Mouse (Mus musculus) midbrain, postnatal 0 days (tissue): ENCODE data around the gene Tm4sf20. TPM values are rescaled to one million over a fixed set of nuclear protein-coding genes. Genes with fewer than 3 reads are reported as not detected.
A peak's percentile ranks its signal among the peaks of the same experiment; 100 is the strongest.

Source experiments
- ATAC-seq: fragments of 200-750 bp; cut with Nextera tagmentation; 2 replicates; pipeline ENCODE4 v1.8.0; 2017; ENCODE audit warnings: moderate number of reproducible peaks, mild to moderate bottlenecking, moderate TSS enrichment, moderate library complexity; ENCODE audit not compliant: low FRiP score
- DNase-seq: peaks from one replicate; pipeline ENCODE4 v3.0.0-alpha.2; 2015; ENCODE audit warnings: low spot score
- H3K27ac ChIP-seq: fragments of 300-500 bp; sonication (generic); 2 replicates; pipeline ENCODE4 v1.5.1; 2014; ENCODE audit warnings: low read depth, mild to moderate bottlenecking, low read length, mixed read lengths
- H3K27me3 ChIP-seq: fragments of 300-500 bp; sonication (generic); 2 replicates; pipeline ENCODE4 v1.6.1; 2014; ENCODE audit warnings: low read length, control low read depth, mixed read lengths; ENCODE audit not compliant: insufficient read depth
- H3K36me3 ChIP-seq: fragments of 300-500 bp; sonication (generic); 2 replicates; pipeline ENCODE4 v1.6.1; 2014; ENCODE audit warnings: low read length, control low read depth, mixed read lengths; ENCODE audit not compliant: insufficient read depth
- H3K4me1 ChIP-seq: fragments of 300-500 bp; sonication (generic); 2 replicates; pipeline ENCODE4 v1.6.1; 2014; ENCODE audit warnings: mild to moderate bottlenecking, control low read depth, antibody characterized with exemption, low read length, mixed read lengths; ENCODE audit not compliant: insufficient read depth
- H3K4me2 ChIP-seq: fragments of 300-500 bp; sonication (generic); 2 replicates; pipeline ENCODE4 v1.6.1; 2014; ENCODE audit warnings: low read depth, mild to moderate bottlenecking, low read length, mixed read lengths; ENCODE audit not compliant: poor library complexity, severe bottlenecking
- H3K4me3 ChIP-seq: fragments of 300-500 bp; sonication (generic); 2 replicates; pipeline ENCODE4 v1.5.1; 2014; ENCODE audit warnings: low read depth, mild to moderate bottlenecking, low read length, moderate library complexity
- H3K9ac ChIP-seq: fragments of 300-500 bp; sonication (generic); replicated peaks from 2 replicates; pipeline ENCODE4 v1.6.1; 2014; ENCODE audit warnings: mild to moderate bottlenecking, low read length, moderate library complexity, mixed read lengths; ENCODE audit not compliant: poor library complexity, severe bottlenecking
- H3K9me3 ChIP-seq: fragments of 300-500 bp; sonication (generic); 2 replicates; pipeline ENCODE4 v1.6.1; 2016; ENCODE audit warnings: low read length, control low read depth
- CTCF ChIP-seq: IDR thresholded peaks from 2 replicates; pipeline ENCODE4 v1.5.1; 2016; ENCODE audit warnings: antibody characterized with exemption, mild to moderate bottlenecking
- WGBS: fragments of 180-500 bp; shearing (Covaris S2); extraction: QIAGEN DNeasy Blood & Tissue Kit; methylation state at CpG from one replicate; pipeline ENCODE4 v1.1.7; 2014; 5-methylcytosine and 5-hydroxymethylcytosine counted together
- polyA plus RNA-seq: library from polyadenylated mRNA; unstranded; fragments of >200 nt; fragmentation: Nextera tagmentation; extraction: Ambion mirVana; gene quantifications from 2 replicates; pipeline ENCODE4 v1.2.1, GENCODE M21; 2015
- total RNA-seq: library from RNA; depleted of rRNA; stranded (reverse); fragments of >200 nt; gene quantifications from 2 replicates; pipeline ENCODE4 v1.2.3, GENCODE M21; 2014

Tm4sf20 gene
- total and polyA plus RNA-seq, 2 experiments from 2014 or later = not detected

DNA sequence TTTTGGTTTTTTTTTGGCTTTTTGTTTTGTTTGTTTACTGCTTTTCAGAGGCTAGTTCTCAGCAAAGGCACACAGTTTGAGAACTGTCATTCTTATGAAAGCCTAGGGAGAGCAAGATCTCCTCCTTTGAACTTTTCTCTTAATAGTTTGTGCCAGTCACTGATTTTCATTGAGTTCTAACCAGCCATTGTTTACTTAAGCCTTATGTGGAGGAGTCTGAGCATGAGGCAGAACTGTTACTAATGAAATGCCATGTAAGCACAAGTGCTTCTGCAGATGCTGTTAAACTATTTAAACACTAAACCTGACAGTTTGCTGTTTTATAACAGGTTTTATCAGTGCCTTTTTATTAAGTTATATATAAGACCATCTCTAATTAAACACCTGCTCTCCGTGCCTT, 30.2 kb downstream of the Tm4sf20 start:
- DNase-seq (no peak), ATAC-seq (no peak)
- Histone ChIP-seq H3K4me1 (no peaks in the 10 kb centered on the region), H3K4me3 (no peak overlapping the region), H3K27me3 (no peaks in the 10 kb centered on the region), H3K9ac (no peak overlapping the region), H3K27ac (no peak overlapping the region), H3K9me3 (no peaks in the 10 kb centered on the region), H3K4me2 (no peak overlapping the region), H3K36me3 (peaks cover 27% of the 10 kb centered on the region; the same call in 1 of the 2 replicates)
- no peak for TF ChIP-seq CTCF
- 94% methylated on average over 1 of the region's 1 CpGs for WGBS

DNA sequence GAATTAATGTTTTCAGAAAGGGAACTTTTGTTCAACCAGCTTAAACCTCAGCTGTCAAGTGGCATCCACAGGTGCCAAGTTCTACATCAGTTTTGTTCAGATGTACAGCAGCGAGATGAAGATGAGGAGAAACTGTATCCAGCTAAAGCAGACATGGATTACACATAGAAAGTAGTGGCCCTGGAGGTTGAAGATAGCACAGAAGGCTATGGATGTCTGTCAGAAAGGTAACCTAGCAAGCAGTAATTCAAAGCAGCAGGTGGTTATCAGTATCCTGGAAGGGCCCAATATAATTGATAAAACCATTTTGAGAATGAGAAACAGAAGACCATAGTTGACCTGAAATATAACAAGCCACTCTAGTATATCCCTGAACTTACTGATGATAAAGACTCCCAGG, 34.9 kb downstream of the Tm4sf20 start:
- Histone ChIP-seq H3K27ac (no peak overlapping the region), H3K4me3 (no peak overlapping the region), H3K9me3 (no peaks in the 10 kb centered on the region), H3K27me3 (no peaks in the 10 kb centered on the region), H3K9ac (no peak overlapping the region), H3K36me3 (peaks cover 52% of the 10 kb centered on the region; the same call in 1 of the 2 replicates), H3K4me1 (no peaks in the 10 kb centered on the region), H3K4me2 (no peak overlapping the region)
- no peak for DNase-seq
- WGBS = 94% methylated on average over 1 of the region's 1 CpGs
- ATAC-seq = no peak
- TF ChIP-seq CTCF = no peak

DNA sequence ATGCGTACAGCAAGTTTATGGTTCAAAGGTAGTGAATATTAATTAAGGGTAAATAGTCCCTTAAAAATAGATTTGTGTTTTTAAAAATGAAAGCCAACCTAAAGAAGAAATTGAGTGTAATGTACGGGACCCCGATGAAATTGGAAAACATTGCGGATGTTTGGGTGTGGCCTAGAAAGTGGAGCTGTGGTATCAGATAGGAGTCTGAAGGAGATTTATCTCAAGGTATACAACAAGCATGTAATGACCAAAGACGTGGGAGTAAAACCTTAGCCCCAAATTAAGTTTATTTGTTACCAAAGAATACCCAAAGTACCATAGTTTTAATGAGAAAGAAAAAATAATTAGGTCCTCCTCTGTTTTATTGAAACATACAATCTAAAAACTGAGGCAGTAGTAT, 41.8 kb downstream of the Tm4sf20 start:
- WGBS = 95% methylated on average over 5 of the region's 5 CpGs
- no peak for ATAC-seq

DNA sequence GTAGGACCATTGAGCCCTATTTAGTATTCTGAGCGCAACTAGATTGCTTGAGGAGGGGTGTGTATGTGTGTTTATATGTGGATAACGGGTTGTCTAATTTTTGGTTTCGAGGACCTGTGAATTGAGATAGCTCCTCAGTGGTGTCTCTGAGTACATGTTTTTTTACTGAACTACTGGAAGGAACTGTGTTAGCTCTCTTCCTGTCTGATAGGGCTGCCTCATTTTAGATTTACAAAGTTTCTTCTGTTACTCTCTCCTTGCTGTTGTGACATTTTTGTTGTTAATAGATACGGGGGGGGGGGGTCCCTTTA, 42.4 kb downstream of the Tm4sf20 start:
- Histone ChIP-seq H3K4me3 (peak overlapping the region; percentile 91), H3K4me2 (peak overlapping the region; percentile 88), H3K36me3 (peaks cover 20% of the 10 kb centered on the region; the same call in 1 of the 2 replicates), H3K27ac (no peak overlapping the region), H3K9ac (peak overlapping the region; percentile 95), H3K9me3 (no peaks in the 10 kb centered on the region), H3K4me1 (no peaks in the 10 kb centered on the region; the same call in 1 of the 2 replicates), H3K27me3 (peaks cover 8% of the 10 kb centered on the region)
- TF ChIP-seq CTCF = no peak
- WGBS = 50% methylated on average over 4 of the region's 4 CpGs
- DNase-seq (no peak), ATAC-seq (no peak)

More for the DNA sequence above, 41.8 kb downstream of the Tm4sf20 start:
- no peak overlapping the region for H3K9ac ChIP-seq
- no peaks in the 10 kb centered on the region; the same call in 1 of the 2 replicates for H3K4me1 ChIP-seq
- H3K9me3 ChIP-seq = no peaks in the 10 kb centered on the region
- H3K4me3 ChIP-seq = no peak overlapping the region
- H3K4me2 ChIP-seq = no peak overlapping the region
- no peak for TF ChIP-seq CTCF
- H3K27ac ChIP-seq = no peak overlapping the region
- H3K27me3 ChIP-seq = peaks cover 8% of the 10 kb centered on the region
- DNase-seq = no peak
- H3K36me3 ChIP-seq = peaks cover 26% of the 10 kb centered on the region; the same call in 1 of the 2 replicates

DNA sequence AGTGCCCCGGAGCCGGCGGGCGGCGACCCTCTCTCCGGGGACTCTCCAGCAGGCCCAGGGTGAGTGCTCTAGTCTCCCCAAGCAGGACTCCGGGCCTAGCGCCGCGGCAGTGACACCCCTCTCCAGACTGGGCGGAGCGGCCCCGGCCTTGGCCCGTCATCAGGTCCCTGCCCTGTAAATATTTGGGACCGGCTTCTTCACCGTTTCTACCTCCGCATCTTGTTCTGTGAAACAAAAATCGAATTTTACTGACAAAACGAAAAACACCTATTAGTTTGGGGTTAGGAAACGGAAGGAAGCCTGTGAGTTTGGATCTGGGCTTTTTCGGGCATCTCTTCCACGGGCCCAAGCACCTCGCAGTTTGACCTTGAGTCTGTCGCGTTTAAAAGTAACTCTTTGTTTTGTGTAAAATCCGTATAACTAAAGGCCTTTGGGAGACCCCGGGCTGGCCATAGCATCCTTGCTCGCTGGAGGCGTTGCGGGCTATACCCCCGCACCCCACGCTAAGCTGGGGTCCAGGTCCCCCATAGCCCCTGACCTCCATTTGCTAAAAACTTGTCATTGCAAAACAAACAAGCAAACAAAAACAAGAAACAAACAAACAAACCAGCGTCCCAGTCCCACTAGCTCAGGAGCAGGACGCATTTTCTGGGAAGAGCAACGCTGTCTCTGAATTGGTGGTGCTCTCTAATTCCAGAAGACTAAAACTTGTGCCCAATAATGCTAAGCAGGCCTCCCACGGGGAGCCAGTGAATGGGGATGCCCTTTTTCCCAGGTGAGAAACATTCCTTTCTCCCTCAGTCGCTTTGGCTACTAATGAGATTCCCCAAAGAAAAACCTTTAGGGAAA, 43.0 kb downstream of the Tm4sf20 start:
- ATAC-seq (peak; percentile 93), DNase-seq (no peak)
- TF ChIP-seq CTCF = no peak
- H3K9ac ChIP-seq = peak overlapping the region; percentile 95
- peak overlapping the region; percentile 88 for H3K4me2 ChIP-seq
- no peaks in the 10 kb centered on the region; the same call in 1 of the 2 replicates for H3K4me1 ChIP-seq
- H3K27ac ChIP-seq = peak overlapping the region; percentile 78
- 1% methylated on average over 37 of the region's 37 CpGs for WGBS
- H3K9me3 ChIP-seq = no peaks in the 10 kb centered on the region
- peaks cover 15% of the 10 kb centered on the region; the same call in 1 of the 2 replicates for H3K36me3 ChIP-seq
- peaks cover 8% of the 10 kb centered on the region for H3K27me3 ChIP-seq
- H3K4me3 ChIP-seq = peak overlapping the region; percentile 91

DNA sequence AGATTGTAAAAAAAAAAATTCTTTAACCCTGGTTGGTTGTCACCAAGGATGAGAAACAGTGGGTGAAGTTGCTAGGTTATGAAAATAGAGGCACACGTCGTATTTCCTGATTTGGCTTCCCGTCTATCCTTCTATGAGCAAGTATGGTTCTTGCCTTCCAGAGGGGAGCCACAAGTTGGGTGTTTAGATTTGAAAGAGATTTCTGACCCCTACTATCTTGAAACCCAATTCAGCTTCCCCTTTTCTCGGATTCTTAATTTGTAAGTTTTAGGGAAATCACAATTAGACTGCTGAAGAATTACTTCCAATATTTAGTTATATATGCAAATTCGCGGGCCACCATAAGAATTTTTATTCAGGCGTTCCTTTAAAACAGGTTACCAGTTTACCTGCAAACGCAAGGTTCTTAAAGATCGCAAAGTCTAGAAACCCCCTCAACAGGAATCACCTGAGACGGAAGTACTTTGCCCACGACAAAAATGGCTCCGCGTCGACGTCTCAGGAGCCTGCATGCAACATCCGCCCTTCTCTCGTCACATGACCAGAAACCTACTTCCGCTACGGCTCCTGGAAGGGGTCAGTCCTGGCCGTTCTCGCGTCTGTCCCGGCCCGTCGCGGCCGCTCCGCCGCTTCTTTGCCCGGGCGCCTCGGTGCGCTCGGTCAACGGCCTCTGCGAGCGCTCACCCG, 43.8 kb downstream of the Tm4sf20 start, which contains the start of gene Mff:
Mff (plus strand) TSS at position 552 of the 687 bp plus-strand sequence.
- ATAC-seq (peak; percentile 99), DNase-seq (peak; percentile 97)
- H3K4me3 ChIP-seq = peak within 1 kb of the TSS; percentile 91
- no peaks in the 10 kb centered on the region for H3K9me3 ChIP-seq
- H3K4me2 ChIP-seq = peak within 1 kb of the TSS; percentile 88
- no peak for TF ChIP-seq CTCF
- peak within 1 kb of the TSS; percentile 95 for H3K9ac ChIP-seq
- H3K27ac ChIP-seq = peak within 1 kb of the TSS; percentile 78
- peaks cover 13% of the 10 kb centered on the region for H3K27me3 ChIP-seq
- 10% methylated on average over 38 of the region's 38 CpGs for WGBS
- H3K36me3 ChIP-seq = peaks cover 7% of the 10 kb centered on the region; the same call in 1 of the 2 replicates
- H3K4me1 ChIP-seq = no peaks in the 10 kb centered on the region; the same call in 1 of the 2 replicates
